Mouse (Mus musculus): ENCODE results near the gene Cacng4.

DNA sequence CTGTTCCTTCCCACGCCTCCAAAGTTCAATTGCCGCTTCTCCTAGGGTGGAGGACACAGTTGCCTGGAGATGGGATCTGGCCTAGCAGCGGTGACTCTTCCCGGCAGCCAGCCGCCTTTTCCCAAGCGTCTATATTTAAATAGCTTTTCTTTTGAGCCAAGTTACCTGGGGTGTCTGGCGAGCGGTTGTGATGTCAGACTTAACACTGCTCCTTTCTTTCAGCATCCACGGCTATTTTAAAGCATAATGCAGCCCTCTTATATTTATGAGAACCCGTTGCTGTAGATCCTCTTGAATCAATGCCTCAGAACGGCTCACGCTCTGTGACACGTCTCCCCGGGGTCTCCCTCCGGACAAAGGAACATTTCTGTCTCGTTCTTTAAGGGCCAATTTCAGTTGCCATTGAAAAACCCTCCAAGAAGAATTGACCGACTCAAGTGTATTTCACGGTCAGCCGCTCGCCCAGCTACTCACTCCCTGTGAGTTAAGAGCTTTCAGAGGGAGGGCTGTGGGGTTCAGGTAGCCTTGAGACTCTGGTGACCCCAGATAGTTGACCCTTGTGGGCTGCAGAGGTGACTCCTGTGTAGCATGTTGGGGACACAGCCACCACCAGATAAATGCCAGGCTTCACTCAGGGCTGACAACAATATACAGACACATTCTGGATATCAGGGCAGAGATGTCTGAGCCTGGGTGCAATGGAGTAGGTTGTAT lies 86.3 kb downstream of the Cacng4 start:
- no peak for TF ChIP-seq CTCF (IDR thresholded peaks at IDR 0.05; ENCODE audit: low read depth, low read length)
- TF ChIP-seq POLR2A (IDR thresholded peaks at IDR 0.05; ENCODE audit: borderline replicate concordance, low read depth, low read length) = no peak

Measured in bone marrow macrophage, adult 2 months (primary cell).